Mouse (Mus musculus): Measurements from ENCODE around the gene Pkd2. TPM values are rescaled to one million over a fixed set of nuclear protein-coding genes. Genes with fewer than 3 reads are reported as not detected.

Gene Pkd2
- polyA plus RNA-seq (2014; fragmentation: Nextera tagmentation; extraction: Ambion mirVana) = 12.7 and 14.6 TPM in 2 replicates

GRCm38 (mm10) chr5:104458832-104459705, at the start of gene Pkd2:
TSS of gene Pkd2 (plus strand) at chr5:104459450.
- no peaks in the 10 kb centered on the region for H3K36me3 ChIP-seq (ENCODE audit: control insufficient read depth, insufficient read depth, low read length)
- peak within 1 kb of the TSS; percentile 71 for H3K4me3 ChIP-seq (ENCODE audit: low read depth, low read length)
- ATAC-seq (replicated peaks; ENCODE audit: low FRiP score) = peak; percentile 92
- DNase-seq (ENCODE audit: low spot score) = peak; percentile 90
- no peaks in the 10 kb centered on the region; the same call in 1 of the 2 replicates for H3K9me3 ChIP-seq (ENCODE audit: control insufficient read depth, low read length)
- peak within 1 kb of the TSS; percentile 96 for H3K9ac ChIP-seq (ENCODE audit: low read length)
- H3K27ac ChIP-seq (ENCODE audit: low read depth, low read length) = peak within 1 kb of the TSS; percentile 78
- WGBS = 16% methylated on average over 32 of the region's 46 CpGs
- H3K4me1 ChIP-seq (replicated peaks; ENCODE audit: control insufficient read depth, insufficient read depth, low read length) = 0 out of 2 replicates have a peak, but pooled peaks cover 2% of the 10 kb centered on the region
- H3K27me3 ChIP-seq (ENCODE audit: control insufficient read depth, insufficient read depth, low read length) = no peaks in the 10 kb centered on the region
- peak within 1 kb of the TSS; percentile 75 for H3K4me2 ChIP-seq (ENCODE audit: low read depth, low read length, severe bottlenecking)

- no peaks in the 10 kb centered on the region for H3K9me3 ChIP-seq (ENCODE audit: control insufficient read depth, low read length)
- no peaks in the 10 kb centered on the region for H3K4me1 ChIP-seq (replicated peaks; ENCODE audit: control insufficient read depth, insufficient read depth, low read length)
- 64% methylated on average over 2 of the region's 2 CpGs for WGBS
- H3K27me3 ChIP-seq (ENCODE audit: control insufficient read depth, insufficient read depth, low read length) = no peaks in the 10 kb centered on the region
- H3K36me3 ChIP-seq (ENCODE audit: control insufficient read depth, insufficient read depth, low read length) = no peaks in the 10 kb centered on the region
- ATAC-seq (replicated peaks; ENCODE audit: low FRiP score) (no peak), DNase-seq (ENCODE audit: low spot score) (no peak)
- no peak overlapping the region for H3K4me2 ChIP-seq (ENCODE audit: low read depth, low read length, severe bottlenecking)
- H3K9ac ChIP-seq (ENCODE audit: low read length) = no peak overlapping the region
- no peak overlapping the region for H3K27ac ChIP-seq (ENCODE audit: low read depth, low read length)
- no peak overlapping the region for H3K4me3 ChIP-seq (ENCODE audit: low read depth, low read length)
Observed at GRCm38 (mm10) chr5:104415999-104416398, 43.3 kb upstream of the Pkd2 start.

GRCm38 (mm10) chr5:104417028-104417427, 42.2 kb upstream of the Pkd2 start:
- H3K9me3 ChIP-seq (ENCODE audit: control insufficient read depth, low read length) = no peaks in the 10 kb centered on the region
- H3K27me3 ChIP-seq (ENCODE audit: control insufficient read depth, insufficient read depth, low read length) = no peaks in the 10 kb centered on the region
- ATAC-seq (replicated peaks; ENCODE audit: low FRiP score) (no peak), DNase-seq (ENCODE audit: low spot score) (no peak)
- H3K9ac ChIP-seq (ENCODE audit: low read length) = no peak overlapping the region
- H3K4me3 ChIP-seq (ENCODE audit: low read depth, low read length) = no peak overlapping the region
- no peaks in the 10 kb centered on the region for H3K4me1 ChIP-seq (replicated peaks; ENCODE audit: control insufficient read depth, insufficient read depth, low read length)
- H3K27ac ChIP-seq (ENCODE audit: low read depth, low read length) = no peak overlapping the region
- WGBS = 68% methylated on average over 3 of the region's 3 CpGs
- no peaks in the 10 kb centered on the region for H3K36me3 ChIP-seq (ENCODE audit: control insufficient read depth, insufficient read depth, low read length)
- no peak overlapping the region for H3K4me2 ChIP-seq (ENCODE audit: low read depth, low read length, severe bottlenecking)

GRCm38 (mm10) chr5:104417721-104418120, 41.5 kb upstream of the Pkd2 start:
- WGBS = 88% methylated on average over 1 of the region's 1 CpGs
- Histone ChIP-seq H3K4me2 (ENCODE audit: low read depth, low read length, severe bottlenecking) (no peak overlapping the region), H3K4me1 (replicated peaks; ENCODE audit: control insufficient read depth, insufficient read depth, low read length) (no peaks in the 10 kb centered on the region), H3K27ac (ENCODE audit: low read depth, low read length) (no peak overlapping the region), H3K9me3 (ENCODE audit: control insufficient read depth, low read length) (no peaks in the 10 kb centered on the region), H3K36me3 (ENCODE audit: control insufficient read depth, insufficient read depth, low read length) (no peaks in the 10 kb centered on the region), H3K4me3 (ENCODE audit: low read depth, low read length) (no peak overlapping the region), H3K9ac (ENCODE audit: low read length) (no peak overlapping the region), H3K27me3 (ENCODE audit: control insufficient read depth, insufficient read depth, low read length) (no peaks in the 10 kb centered on the region)
- DNase-seq (ENCODE audit: low spot score) = no peak
- ATAC-seq (replicated peaks; ENCODE audit: low FRiP score) = no peak

GRCm38 (mm10) chr5:104422039-104422438, 37.2 kb upstream of the Pkd2 start:
- Histone ChIP-seq H3K4me1 (replicated peaks; ENCODE audit: control insufficient read depth, insufficient read depth, low read length) (no peaks in the 10 kb centered on the region), H3K36me3 (ENCODE audit: control insufficient read depth, insufficient read depth, low read length) (no peaks in the 10 kb centered on the region), H3K27ac (ENCODE audit: low read depth, low read length) (no peak overlapping the region), H3K9me3 (ENCODE audit: control insufficient read depth, low read length) (no peaks in the 10 kb centered on the region), H3K4me2 (ENCODE audit: low read depth, low read length, severe bottlenecking) (no peak overlapping the region), H3K27me3 (ENCODE audit: control insufficient read depth, insufficient read depth, low read length) (no peaks in the 10 kb centered on the region), H3K4me3 (ENCODE audit: low read depth, low read length) (no peak overlapping the region), H3K9ac (ENCODE audit: low read length) (no peak overlapping the region)
- DNase-seq (ENCODE audit: low spot score) (no peak), ATAC-seq (replicated peaks; ENCODE audit: low FRiP score) (no peak)
- 68% methylated on average over 2 of the region's 2 CpGs for WGBS

GRCm38 (mm10) chr5:104423861-104424260, 35.4 kb upstream of the Pkd2 start:
- DNase-seq (ENCODE audit: low spot score) (no peak), ATAC-seq (replicated peaks; ENCODE audit: low FRiP score) (no peak)
- Histone ChIP-seq H3K9ac (ENCODE audit: low read length) (no peak overlapping the region), H3K4me3 (ENCODE audit: low read depth, low read length) (no peak overlapping the region), H3K27me3 (ENCODE audit: control insufficient read depth, insufficient read depth, low read length) (no peaks in the 10 kb centered on the region), H3K36me3 (ENCODE audit: control insufficient read depth, insufficient read depth, low read length) (no peaks in the 10 kb centered on the region), H3K9me3 (ENCODE audit: control insufficient read depth, low read length) (no peaks in the 10 kb centered on the region), H3K4me1 (replicated peaks; ENCODE audit: control insufficient read depth, insufficient read depth, low read length) (no peaks in the 10 kb centered on the region), H3K4me2 (ENCODE audit: low read depth, low read length, severe bottlenecking) (no peak overlapping the region), H3K27ac (ENCODE audit: low read depth, low read length) (no peak overlapping the region)
- 91% methylated on average over 3 of the region's 3 CpGs for WGBS

- no peaks in the 10 kb centered on the region for H3K27me3 ChIP-seq (ENCODE audit: control insufficient read depth, insufficient read depth, low read length)
- 88% methylated on average over 8 of the region's 8 CpGs for WGBS
- no peak for DNase-seq (ENCODE audit: low spot score)
- no peak overlapping the region for H3K9ac ChIP-seq (ENCODE audit: low read length)
- H3K4me1 ChIP-seq (replicated peaks; ENCODE audit: control insufficient read depth, insufficient read depth, low read length) = no peaks in the 10 kb centered on the region
- H3K4me3 ChIP-seq (ENCODE audit: low read depth, low read length) = no peak overlapping the region
- H3K9me3 ChIP-seq (ENCODE audit: control insufficient read depth, low read length) = no peaks in the 10 kb centered on the region
- no peaks in the 10 kb centered on the region for H3K36me3 ChIP-seq (ENCODE audit: control insufficient read depth, insufficient read depth, low read length)
- H3K27ac ChIP-seq (ENCODE audit: low read depth, low read length) = no peak overlapping the region
- no peak for ATAC-seq (replicated peaks; ENCODE audit: low FRiP score)
- no peak overlapping the region for H3K4me2 ChIP-seq (ENCODE audit: low read depth, low read length, severe bottlenecking)
Observed at GRCm38 (mm10) chr5:104425949-104426348, 33.3 kb upstream of the Pkd2 start.

- no peak overlapping the region for H3K4me3 ChIP-seq (ENCODE audit: low read depth, low read length)
- H3K36me3 ChIP-seq (ENCODE audit: control insufficient read depth, insufficient read depth, low read length) = no peaks in the 10 kb centered on the region
- WGBS = 48% methylated on average over 12 of the region's 12 CpGs
- H3K9me3 ChIP-seq (ENCODE audit: control insufficient read depth, low read length) = no peaks in the 10 kb centered on the region
- DNase-seq (ENCODE audit: low spot score) (no peak), ATAC-seq (replicated peaks; ENCODE audit: low FRiP score) (no peak)
- no peaks in the 10 kb centered on the region for H3K27me3 ChIP-seq (ENCODE audit: control insufficient read depth, insufficient read depth, low read length)
- H3K4me1 ChIP-seq (replicated peaks; ENCODE audit: control insufficient read depth, insufficient read depth, low read length) = no peaks in the 10 kb centered on the region
- no peak overlapping the region for H3K27ac ChIP-seq (ENCODE audit: low read depth, low read length)
- H3K4me2 ChIP-seq (ENCODE audit: low read depth, low read length, severe bottlenecking) = no peak overlapping the region
- no peak overlapping the region for H3K9ac ChIP-seq (ENCODE audit: low read length)
Observed at GRCm38 (mm10) chr5:104432886-104433285, 26.4 kb upstream of the Pkd2 start.
